Mouse (Mus musculus) hematopoietic stem cell, adult 5-6 weeks (primary cell): ENCODE measurements at regions not wholly inside any gene's neighbourhood (a gene's known extent, or its start where the extent isn't known, plus 50 kb on each side); places are given as distances from the start of the nearest gene placed in this dataset.

Experiments used
- ATAC-seq, 2 experiments: fragments of 125-278 bp in 1 of 2; replicated peaks in 1 of 2; 2 replicates each; pipeline ENCODE4 v1.8.0; 2016 to 2017; ENCODE audit warnings: inconsistent platforms in 2 of 2, mild to moderate bottlenecking in 2 of 2, moderate number of reproducible peaks in 2 of 2, low read depth in 1 of 2, moderate TSS enrichment in 1 of 2; ENCODE audit not compliant: low FRiP score in 2 of 2, poor library complexity in 2 of 2, severe bottlenecking in 2 of 2, insufficient read depth in 1 of 2, low TSS enrichment in 1 of 2

GRCm38 (mm10) chr16:9274583-9275100 lies 444.7 kb downstream of the 1810013L24Rik start:
- ATAC-seq, result no peak

GRCm38 (mm10) chr16:9275426-9275825 lies 445.5 kb downstream of the 1810013L24Rik start:
- ATAC-seq, result no peak

GRCm38 (mm10) chr16:9277064-9277463 lies 447.2 kb downstream of the 1810013L24Rik start:
- no peak for ATAC-seq

- no peak for ATAC-seq
These were observed 449.8 kb downstream of the 1810013L24Rik start for GRCm38 (mm10) chr16:9279726-9280125.

- ATAC-seq, result no peak
These were observed 450.5 kb downstream of the 1810013L24Rik start for GRCm38 (mm10) chr16:9280431-9280830.

- ATAC-seq, result no peak
These were observed 451.0 kb downstream of the 1810013L24Rik start for GRCm38 (mm10) chr16:9280931-9281330.

GRCm38 (mm10) chr16:9284423-9284822 lies 454.5 kb downstream of the 1810013L24Rik start:
- ATAC-seq, result no peak

- ATAC-seq, result no peak
These were observed 456.0 kb downstream of the 1810013L24Rik start for GRCm38 (mm10) chr16:9285921-9286320.

GRCm38 (mm10) chr16:9287557-9287956 lies 457.7 kb downstream of the 1810013L24Rik start:
- no peak for ATAC-seq

- ATAC-seq, result no peak
These were observed 461.6 kb downstream of the 1810013L24Rik start for GRCm38 (mm10) chr16:9291356-9292020.

- ATAC-seq, result no peak
These were observed 473.2 kb downstream of the 1810013L24Rik start for GRCm38 (mm10) chr16:9303134-9303533.

- no peak for ATAC-seq
These were observed 474.2 kb downstream of the 1810013L24Rik start for GRCm38 (mm10) chr16:9304079-9304478.

- ATAC-seq, result no peak
These were observed 480.8 kb downstream of the 1810013L24Rik start for GRCm38 (mm10) chr16:9310744-9311143.

- no peak for ATAC-seq
These were observed 505.7 kb downstream of the 1810013L24Rik start for GRCm38 (mm10) chr16:9335626-9336025.

GRCm38 (mm10) chr16:9336063-9336462 lies 506.2 kb downstream of the 1810013L24Rik start:
- ATAC-seq, result no peak

GRCm38 (mm10) chr16:9339456-9339855 lies 509.6 kb downstream of the 1810013L24Rik start:
- ATAC-seq, result no peak

GRCm38 (mm10) chr16:9341245-9341644 lies 511.3 kb downstream of the 1810013L24Rik start:
- no peak for ATAC-seq

GRCm38 (mm10) chr16:9353811-9354210 lies 523.9 kb downstream of the 1810013L24Rik start:
- no peak for ATAC-seq

GRCm38 (mm10) chr16:9354331-9355030 lies 524.6 kb downstream of the 1810013L24Rik start:
- ATAC-seq, result no peak
